8 mouse cellular contexts compared by ENCODE assay signal in the genomic region with DNA sequence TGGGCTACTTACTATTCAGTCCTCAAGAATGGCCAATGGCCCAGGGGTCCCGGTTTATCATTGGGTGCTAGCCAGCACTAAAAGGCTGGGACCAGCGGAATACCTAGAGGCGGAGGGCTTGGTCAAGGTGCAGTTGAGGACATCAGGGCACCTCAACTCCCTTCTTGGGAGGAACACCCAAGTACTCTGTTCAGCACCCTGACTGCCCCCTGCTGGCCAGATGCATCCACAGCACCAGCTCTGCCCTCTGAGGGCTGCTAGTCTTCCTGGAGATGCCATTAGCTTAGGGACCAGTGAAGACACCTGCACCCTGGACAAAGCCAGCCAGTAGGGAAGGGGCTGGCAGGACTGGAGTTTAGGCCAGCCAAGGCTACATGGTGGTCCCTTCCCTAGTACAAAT. TPM values are rescaled to one million over a fixed set of nuclear protein-coding genes. Genes with fewer than 3 reads are reported as not detected.
DNase-seq lines count a peak whose midpoint lies in the region; ATAC-seq lines count a peak whose summit lies in the region.

No protein-coding gene starts in this region.

- ATAC-seq in stomach, embryonic 15.5 days (ENCODE audit: insufficient read depth, low FRiP score, low read depth) = no peak

- no peak overlapping the region for H3K9ac ChIP-seq in stomach, embryonic 15.5 days

- peaks cover 49% of the 10 kb centered on the region for H3K27me3 ChIP-seq in limb, embryonic 10.5 days (ENCODE audit: low read depth, poor library complexity, severe bottlenecking)
- H3K27me3 ChIP-seq in stomach, embryonic 15.5 days (replicated peaks) = 0 out of 2 replicates have a peak, but pooled peaks cover 4% of the 10 kb centered on the region

- peak; percentile 69 for DNase-seq in ovary, postnatal 14 days (ENCODE audit: low spot score)
- DNase-seq in ovary, adult 18-20 months (ENCODE audit: low spot score) = no peak
- DNase-seq in embryo, embryonic 11 days = peak; percentile 79
- peak; percentile 69 to 74 for DNase-seq in gastrocnemius, postnatal 36 days
- DNase-seq in kidney, adult 18-20 months = peak; percentile 77
- DNase-seq in limb, embryonic 10.5 days (ENCODE audit: low spot score) = peak; percentile 83
- peak; percentile 89 for DNase-seq in naive thymus-derived CD4-positive, alpha-beta T cell, adult 2 months (ENCODE audit: low read depth)

- H3K27ac ChIP-seq in limb, embryonic 10.5 days = no peak overlapping the region
- H3K27ac ChIP-seq in stomach, embryonic 15.5 days = no peak overlapping the region

- 58% methylated on average over 3 of the region's 3 CpGs for WGBS in limb, embryonic 10.5 days
- 68% methylated on average over 3 of the region's 3 CpGs for WGBS in stomach, embryonic 15.5 days

- 0 out of 2 replicates have a peak overlapping the region, but pooled peaks have one; percentile 80 for H3K4me3 ChIP-seq in limb, embryonic 10.5 days
- peak overlapping the region; percentile 78 for H3K4me3 ChIP-seq in stomach, embryonic 15.5 days (replicated peaks)

- no peaks in the 10 kb centered on the region for H3K9me3 ChIP-seq in limb, embryonic 10.5 days (replicated peaks)
- no peaks in the 10 kb centered on the region for H3K9me3 ChIP-seq in stomach, embryonic 15.5 days

- peak overlapping the region; percentile 99 for H3K4me2 ChIP-seq in stomach, embryonic 15.5 days

- H3K4me1 ChIP-seq in limb, embryonic 10.5 days = peaks cover 52% of the 10 kb centered on the region
- H3K4me1 ChIP-seq in stomach, embryonic 15.5 days = peaks cover 24% of the 10 kb centered on the region

- intact Hi-C loops in gastrocnemius, postnatal 36 days (cut with DNase I) = loop anchor here (5.0 kb wide), 3 partner anchors 254 to 414 kb away; no protein-coding TSS in a partner anchor

- no peaks in the 10 kb centered on the region for H3K36me3 ChIP-seq in limb, embryonic 10.5 days
- no peaks in the 10 kb centered on the region for H3K36me3 ChIP-seq in stomach, embryonic 15.5 days

RNA-seq across cellular contexts. Expression of gene Sorcs2, which starts 1.9 kb away (rescaled TPM):
- 1 to 10 TPM; 3.4 to 3.5 TPM for total RNA-seq in gastrocnemius, postnatal 36 days (2021)
- polyA plus RNA-seq in limb, embryonic 10.5 days (2016; fragmentation: Nextera tagmentation; extraction: Ambion mirVana) = 6.1 and 8.3 TPM in 2 replicates
- 13.7 TPM in 2 replicates for polyA plus RNA-seq in stomach, embryonic 15.5 days (2015; fragmentation: Nextera tagmentation; extraction: Ambion mirVana)
